Mouse (Mus musculus): Measurements from ENCODE around the gene Cisd1. TPM values are rescaled to one million over a fixed set of nuclear protein-coding genes. Genes with fewer than 3 reads are reported as not detected.
"Not testable (repeated sequence)": the region's sequence is repeated elsewhere in the genome, so short reads cannot be mapped to it uniquely, and the experiment has no call there.

Cisd1 gene
- polyA plus RNA-seq (2011; ENCODE audit: insufficient read depth, insufficient read length, low replicate concordance, missing spikeins): 16.3 and 24.2 TPM in 2 replicates

GRCm38 (mm10) chr10:71344579-71345143 is at the start of gene Cisd1:
Cisd1 (minus strand) TSS chr10:71344954.
- Histone ChIP-seq H3K4me1 (ENCODE audit: control insufficient read depth, insufficient read depth, low read length) (no peaks in the 10 kb centered on the region; the same call in 1 of the 2 replicates), H3K27ac (ENCODE audit: control insufficient read depth, insufficient read depth, low read depth, low read length, poor library complexity) (peak within 1 kb of the TSS; percentile 64), H3K4me3 (replicated peaks; ENCODE audit: control insufficient read depth, low read depth, low read length) (peak within 1 kb of the TSS; percentile 82)
- peak; percentile 76; the same call in 1 of the 2 replicates for TF ChIP-seq POLR2A (IDR thresholded peaks at IDR 0.05; ENCODE audit: borderline replicate concordance, control insufficient read depth, low read depth, low read length)
- no peak for TF ChIP-seq CTCF (IDR thresholded peaks at IDR 0.05; ENCODE audit: control insufficient read depth, insufficient read depth, low read length)
- under 1% methylated on average over 59 of the region's 60 CpGs for WGBS

- H3K4me1 ChIP-seq (ENCODE audit: control insufficient read depth, insufficient read depth, low read length): no peaks in the 10 kb centered on the region; the same call in 1 of the 2 replicates
- H3K4me3 ChIP-seq (replicated peaks; ENCODE audit: control insufficient read depth, low read depth, low read length): no peak overlapping the region
- WGBS: 89% methylated on average over 5 of the region's 5 CpGs
- TF ChIP-seq CTCF (IDR thresholded peaks at IDR 0.05; ENCODE audit: control insufficient read depth, insufficient read depth, low read length) (no peak), POLR2A (IDR thresholded peaks at IDR 0.05; ENCODE audit: borderline replicate concordance, control insufficient read depth, low read depth, low read length) (no peak)
- H3K27ac ChIP-seq (ENCODE audit: control insufficient read depth, insufficient read depth, low read depth, low read length, poor library complexity): no peak overlapping the region
Measured at GRCm38 (mm10) chr10:71389311-71389710, 44.6 kb upstream of the Cisd1 start.

DNA sequence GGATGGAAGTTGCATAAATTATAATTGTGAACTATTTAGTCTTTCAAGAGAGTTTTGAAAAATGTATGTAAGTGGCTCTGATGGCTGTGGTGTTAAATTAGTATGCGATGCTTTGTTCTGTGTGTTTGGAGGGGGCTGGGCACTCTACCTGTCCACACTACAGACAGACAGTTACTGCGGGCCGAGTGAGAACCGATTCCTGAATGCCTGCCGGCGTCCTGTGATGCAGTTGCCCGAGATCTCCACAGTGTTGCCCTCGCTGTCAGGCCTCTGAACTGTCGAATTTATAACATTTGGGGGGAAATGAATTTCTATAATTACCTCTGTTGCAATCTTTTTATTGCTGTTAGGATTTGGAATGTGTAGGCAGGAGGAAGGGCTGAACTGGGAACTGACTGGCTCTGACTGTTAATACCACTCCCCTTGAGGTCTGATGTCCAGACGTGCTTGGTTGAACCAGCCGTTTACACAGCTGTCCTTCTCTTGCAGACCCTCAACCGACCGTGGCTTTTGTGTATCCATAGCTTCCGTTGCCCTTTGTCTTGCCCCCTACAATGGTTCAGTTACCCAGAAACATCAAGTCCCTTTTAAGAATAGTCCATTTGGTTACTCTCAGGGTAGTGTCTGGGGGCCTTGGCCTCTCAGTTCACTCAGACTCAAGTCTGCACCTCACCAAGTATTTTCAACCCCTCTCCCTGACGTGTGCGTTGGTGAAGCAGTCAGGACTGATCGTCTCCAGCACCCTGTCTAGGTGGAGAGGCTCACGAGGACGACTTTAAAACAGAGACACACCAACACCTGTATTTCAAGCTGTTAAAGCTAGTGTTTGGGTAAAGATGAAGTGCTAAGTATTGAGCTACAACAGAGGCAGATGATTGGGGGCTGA is 39.6 kb upstream of the Cisd1 start:
- WGBS: 81% methylated on average over 19 of the region's 19 CpGs
- H3K4me3 ChIP-seq (replicated peaks; ENCODE audit: control insufficient read depth, low read depth, low read length): no peak overlapping the region
- peak overlapping the region; percentile 62 for H3K27ac ChIP-seq (ENCODE audit: control insufficient read depth, insufficient read depth, low read depth, low read length, poor library complexity)
- H3K4me1 ChIP-seq (ENCODE audit: control insufficient read depth, insufficient read depth, low read length): no peaks in the 10 kb centered on the region; the same call in 1 of the 2 replicates
- TF ChIP-seq POLR2A (IDR thresholded peaks at IDR 0.05; ENCODE audit: borderline replicate concordance, control insufficient read depth, low read depth, low read length) (no peak), CTCF (IDR thresholded peaks at IDR 0.05; ENCODE audit: control insufficient read depth, insufficient read depth, low read length) (no peak)

- not testable (repeated sequence) for H3K4me3 ChIP-seq (replicated peaks; ENCODE audit: control insufficient read depth, low read depth, low read length); H3K27ac ChIP-seq (ENCODE audit: control insufficient read depth, insufficient read depth, low read depth, low read length, poor library complexity); H3K4me1 ChIP-seq (ENCODE audit: control insufficient read depth, insufficient read depth, low read length)
- WGBS: 51% methylated on average over 6 of the region's 6 CpGs
Measured at GRCm38 (mm10) chr10:71383552-71383924, 38.8 kb upstream of the Cisd1 start.

DNA sequence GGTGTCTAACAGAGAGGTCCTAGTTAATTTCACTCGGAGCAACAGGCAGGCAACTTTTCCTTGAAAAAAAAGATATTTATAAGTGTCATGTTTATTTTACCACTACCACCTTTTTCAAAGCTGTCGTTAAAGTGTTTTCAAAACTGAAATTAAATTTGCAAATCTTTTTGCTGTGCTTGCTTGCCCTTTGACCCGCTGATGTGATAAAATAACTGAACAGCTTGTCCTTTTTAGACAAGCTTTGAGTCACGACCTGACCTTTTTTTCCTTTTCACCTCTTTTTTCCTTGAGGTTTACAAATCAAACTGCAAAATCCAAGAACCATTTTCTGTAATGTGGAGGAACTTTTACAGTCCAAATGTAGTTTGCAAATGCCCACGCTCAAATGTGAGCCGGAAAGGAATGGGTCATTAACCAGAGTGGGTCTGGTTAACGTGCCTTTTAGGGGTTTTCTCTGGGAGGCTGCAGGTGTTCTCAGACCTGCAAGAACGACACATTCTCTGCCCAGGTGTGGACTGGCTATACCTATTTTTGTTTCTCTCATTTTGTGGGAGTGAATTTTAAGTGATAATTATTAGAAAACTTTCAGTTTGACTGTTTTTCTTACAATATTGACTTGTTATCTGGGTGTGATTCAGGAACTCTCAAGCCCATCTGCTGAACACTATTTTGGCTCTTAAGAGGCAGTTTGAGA is 38.3 kb upstream of the Cisd1 start:
- 82% methylated on average over 8 of the region's 8 CpGs for whole genome bisulfite sequencing
- Histone ChIP-seq H3K27ac (ENCODE audit: control insufficient read depth, insufficient read depth, low read depth, low read length, poor library complexity) (no peak overlapping the region), H3K4me3 (replicated peaks; ENCODE audit: control insufficient read depth, low read depth, low read length) (no peak overlapping the region), H3K4me1 (ENCODE audit: control insufficient read depth, insufficient read depth, low read length) (no peaks in the 10 kb centered on the region; the same call in 1 of the 2 replicates)
- TF ChIP-seq POLR2A (IDR thresholded peaks at IDR 0.05; ENCODE audit: borderline replicate concordance, control insufficient read depth, low read depth, low read length) (no peak), CTCF (IDR thresholded peaks at IDR 0.05; ENCODE audit: control insufficient read depth, insufficient read depth, low read length) (no peak)

DNA sequence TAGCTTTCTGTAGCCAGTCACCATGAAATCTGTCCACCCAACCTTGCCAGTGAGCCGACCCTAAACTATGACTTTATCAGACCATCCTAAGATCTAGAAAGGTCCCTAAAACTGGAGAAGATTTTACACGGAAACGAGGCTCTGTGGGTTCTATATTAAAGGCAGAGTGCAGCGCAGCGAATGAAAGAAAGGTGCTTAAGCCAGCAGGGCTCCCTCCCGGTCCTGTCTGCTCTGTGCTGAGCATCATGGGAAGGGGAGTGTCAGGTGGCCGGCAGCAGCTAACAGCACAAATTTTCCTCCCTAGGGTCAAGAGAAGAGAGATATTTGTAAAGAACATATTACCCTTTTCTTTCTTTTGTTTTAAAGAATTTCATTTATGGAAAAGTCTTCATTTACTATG is 37.4 kb upstream of the Cisd1 start:
- no peak overlapping the region for H3K27ac ChIP-seq (ENCODE audit: control insufficient read depth, insufficient read depth, low read depth, low read length, poor library complexity)
- no peak overlapping the region for H3K4me3 ChIP-seq (replicated peaks; ENCODE audit: control insufficient read depth, low read depth, low read length)
- no peaks in the 10 kb centered on the region; the same call in 1 of the 2 replicates for H3K4me1 ChIP-seq (ENCODE audit: control insufficient read depth, insufficient read depth, low read length)
- 88% methylated on average over 7 of the region's 7 CpGs for WGBS
- TF ChIP-seq POLR2A (IDR thresholded peaks at IDR 0.05; ENCODE audit: borderline replicate concordance, control insufficient read depth, low read depth, low read length) (no peak), CTCF (IDR thresholded peaks at IDR 0.05; ENCODE audit: control insufficient read depth, insufficient read depth, low read length) (no peak)

DNA sequence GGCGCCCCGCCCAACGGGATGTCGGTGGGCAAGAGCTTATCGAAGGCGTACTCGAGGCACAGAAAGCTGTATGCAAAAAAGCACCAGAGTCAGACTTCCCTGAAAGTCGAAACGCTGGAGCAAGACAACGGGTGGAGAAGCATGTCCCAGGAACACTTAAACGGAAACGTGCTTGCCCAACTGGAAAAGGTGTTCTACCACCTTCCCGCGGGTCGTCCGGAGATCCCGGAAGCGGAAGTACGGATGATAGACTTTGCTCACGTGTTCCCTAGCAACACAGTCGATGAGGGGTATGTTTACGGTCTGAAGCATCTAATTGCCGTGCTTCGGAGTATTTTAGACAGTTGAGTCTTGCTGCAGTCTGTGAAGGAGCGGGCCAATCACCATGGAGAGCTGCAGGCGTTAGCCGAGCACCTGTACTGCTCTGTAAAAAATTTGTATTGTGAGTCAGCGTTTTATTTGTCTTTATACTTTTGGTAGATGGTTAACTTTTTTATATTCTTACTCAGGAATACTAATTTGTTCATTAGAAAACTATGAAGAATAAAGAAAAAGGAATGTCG is 36.8 kb upstream of the Cisd1 start:
- Histone ChIP-seq H3K4me3 (replicated peaks; ENCODE audit: control insufficient read depth, low read depth, low read length) (no peak overlapping the region), H3K4me1 (ENCODE audit: control insufficient read depth, insufficient read depth, low read length) (no peaks in the 10 kb centered on the region; the same call in 1 of the 2 replicates), H3K27ac (ENCODE audit: control insufficient read depth, insufficient read depth, low read depth, low read length, poor library complexity) (no peak overlapping the region)
- 93% methylated on average over 29 of the region's 29 CpGs for WGBS
- TF ChIP-seq POLR2A (IDR thresholded peaks at IDR 0.05; ENCODE audit: borderline replicate concordance, control insufficient read depth, low read depth, low read length) (no peak), CTCF (IDR thresholded peaks at IDR 0.05; ENCODE audit: control insufficient read depth, insufficient read depth, low read length) (no peak)

DNA sequence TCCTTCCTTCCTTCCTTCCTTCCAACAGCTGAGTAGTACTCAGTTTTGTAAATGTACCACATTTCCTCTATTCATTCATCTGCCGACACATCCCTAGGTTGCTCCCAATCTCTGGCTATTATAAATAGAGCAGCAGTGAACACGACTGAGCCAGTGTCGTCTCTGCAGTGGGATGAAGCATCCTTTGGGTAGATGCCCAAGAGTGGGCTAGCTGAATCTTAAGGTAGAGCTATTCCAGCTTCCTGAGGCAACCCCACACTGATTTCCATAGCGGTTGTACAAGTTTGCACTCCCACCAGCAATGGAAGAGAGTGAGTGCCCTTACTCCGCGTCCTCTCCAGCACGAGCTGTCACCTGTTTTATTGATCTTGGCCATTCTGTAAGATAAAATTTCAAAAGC is 35.7 kb upstream of the Cisd1 start:
- H3K4me3 ChIP-seq (replicated peaks; ENCODE audit: control insufficient read depth, low read depth, low read length): no peak overlapping the region
- no peaks in the 10 kb centered on the region; the same call in 1 of the 2 replicates for H3K4me1 ChIP-seq (ENCODE audit: control insufficient read depth, insufficient read depth, low read length)
- TF ChIP-seq CTCF (IDR thresholded peaks at IDR 0.05; ENCODE audit: control insufficient read depth, insufficient read depth, low read length) (no peak), POLR2A (IDR thresholded peaks at IDR 0.05; ENCODE audit: borderline replicate concordance, control insufficient read depth, low read depth, low read length) (no peak)
- WGBS: 93% methylated on average over 7 of the region's 7 CpGs
- H3K27ac ChIP-seq (ENCODE audit: control insufficient read depth, insufficient read depth, low read depth, low read length, poor library complexity): no peak overlapping the region

Data from bone marrow, adult 2 months (tissue).